Mouse (Mus musculus): ENCODE data around the gene Mark3. TPM values are rescaled to one million over a fixed set of nuclear protein-coding genes. Genes with fewer than 3 reads are reported as not detected.
A peak's percentile ranks its signal among the peaks of the same experiment; 100 is the strongest.

Gene Mark3
- polyA plus RNA-seq, 1 experiment = 80.0 TPM

- no peak overlapping the region for H3K4me3 ChIP-seq (replicated peaks; ENCODE audit: insufficient read depth, low read depth, low read length)
- TF ChIP-seq CTCF (IDR thresholded peaks at IDR 0.05; ENCODE audit: borderline replicate concordance, insufficient read depth, low read depth, low read length) = no peak
- TF ChIP-seq POLR2A (IDR thresholded peaks at IDR 0.05; ENCODE audit: borderline replicate concordance, insufficient read depth, low read length) = no peak
- H3K27me3 ChIP-seq (ENCODE audit: control insufficient read depth, insufficient read depth, low read length) = no peaks in the 10 kb centered on the region
- H3K27ac ChIP-seq (ENCODE audit: insufficient read depth, low read length) = no peak overlapping the region
- WGBS = 90% methylated on average over 3 of the region's 3 CpGs
- no peak for DNase-seq
- H3K4me1 ChIP-seq (ENCODE audit: control insufficient read depth, insufficient read depth, low read length) = no peaks in the 10 kb centered on the region; the same call in 1 of the 2 replicates
Measured at GRCm38 (mm10) chr12:111603871-111604270, 29.5 kb downstream of the Mark3 start.

DNA sequence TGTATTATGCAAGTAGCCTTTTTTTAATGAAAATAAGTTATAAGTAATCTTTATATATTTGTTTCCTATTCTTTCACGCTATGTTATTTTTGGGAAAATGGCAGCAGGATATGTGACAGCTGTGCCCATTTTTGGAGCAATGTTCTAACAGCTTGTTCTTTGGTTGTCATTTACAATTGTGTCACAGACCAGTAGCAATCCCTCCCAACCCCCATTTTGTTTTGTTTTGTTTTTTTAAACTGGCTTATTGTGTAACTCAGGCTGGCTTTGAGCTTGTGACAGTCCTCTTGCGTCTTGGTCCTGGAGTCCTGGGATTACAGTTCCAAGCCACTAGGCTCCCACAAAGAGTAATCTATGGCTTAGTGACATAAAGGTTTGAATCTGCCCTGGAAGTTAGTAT, 31.3 kb downstream of the Mark3 start:
- H3K4me1 ChIP-seq (ENCODE audit: control insufficient read depth, insufficient read depth, low read length) = no peaks in the 10 kb centered on the region
- H3K27me3 ChIP-seq (ENCODE audit: control insufficient read depth, insufficient read depth, low read length) = no peaks in the 10 kb centered on the region
- TF ChIP-seq CTCF (IDR thresholded peaks at IDR 0.05; ENCODE audit: borderline replicate concordance, insufficient read depth, low read depth, low read length) (no peak), POLR2A (IDR thresholded peaks at IDR 0.05; ENCODE audit: borderline replicate concordance, insufficient read depth, low read length) (no peak)
- H3K27ac ChIP-seq (ENCODE audit: insufficient read depth, low read length) = no peak overlapping the region
- no peak overlapping the region for H3K4me3 ChIP-seq (replicated peaks; ENCODE audit: insufficient read depth, low read depth, low read length)
- WGBS = 87% methylated on average over 2 of the region's 2 CpGs
- DNase-seq = no peak

- Histone ChIP-seq H3K27me3 (ENCODE audit: control insufficient read depth, insufficient read depth, low read length) (no peaks in the 10 kb centered on the region), H3K4me3 (replicated peaks; ENCODE audit: insufficient read depth, low read depth, low read length) (no peak overlapping the region), H3K4me1 (ENCODE audit: control insufficient read depth, insufficient read depth, low read length) (no peaks in the 10 kb centered on the region), H3K27ac (ENCODE audit: insufficient read depth, low read length) (no peak overlapping the region)
- TF ChIP-seq POLR2A (IDR thresholded peaks at IDR 0.05; ENCODE audit: borderline replicate concordance, insufficient read depth, low read length) (no peak), CTCF (IDR thresholded peaks at IDR 0.05; ENCODE audit: borderline replicate concordance, insufficient read depth, low read depth, low read length) (no peak)
- 49% methylated on average over 5 of the region's 5 CpGs for WGBS
- DNase-seq = no peak
Measured at GRCm38 (mm10) chr12:111608015-111608414, 33.7 kb downstream of the Mark3 start.

- H3K4me1 ChIP-seq (ENCODE audit: control insufficient read depth, insufficient read depth, low read length) = no peaks in the 10 kb centered on the region
- peak in 1 of 2 experiments; percentile 8 for DNase-seq
- TF ChIP-seq POLR2A (IDR thresholded peaks at IDR 0.05; ENCODE audit: borderline replicate concordance, insufficient read depth, low read length) (no peak), CTCF (IDR thresholded peaks at IDR 0.05; ENCODE audit: borderline replicate concordance, insufficient read depth, low read depth, low read length) (no peak)
- no peak overlapping the region for H3K27ac ChIP-seq (ENCODE audit: insufficient read depth, low read length)
- no peaks in the 10 kb centered on the region for H3K27me3 ChIP-seq (ENCODE audit: control insufficient read depth, insufficient read depth, low read length)
- 48% methylated on average over 5 of the region's 5 CpGs for WGBS
- no peak overlapping the region for H3K4me3 ChIP-seq (replicated peaks; ENCODE audit: insufficient read depth, low read depth, low read length)
Measured at GRCm38 (mm10) chr12:111614475-111615141, 40.3 kb downstream of the Mark3 start.

DNA sequence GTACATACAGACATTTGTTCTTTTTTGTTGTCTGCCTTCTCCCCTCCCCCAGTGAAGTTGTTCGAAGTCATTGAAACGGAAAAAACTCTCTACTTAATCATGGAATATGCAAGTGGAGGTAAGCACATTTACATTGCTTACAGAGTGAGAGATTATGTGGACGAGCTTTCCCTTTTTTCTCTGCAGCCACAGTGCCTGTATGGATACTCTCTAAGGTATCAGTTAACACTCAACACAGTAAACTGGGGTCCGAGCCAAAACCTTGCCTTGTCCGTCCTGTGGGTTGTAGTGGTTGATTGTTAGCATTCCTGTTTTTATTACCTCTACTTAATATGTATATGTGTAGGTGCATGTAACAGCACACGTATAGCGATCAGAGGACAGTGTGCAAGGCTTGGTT, 43.9 kb downstream of the Mark3 start:
- H3K27me3 ChIP-seq (ENCODE audit: control insufficient read depth, insufficient read depth, low read length) = no peaks in the 10 kb centered on the region
- no peaks in the 10 kb centered on the region for H3K4me1 ChIP-seq (ENCODE audit: control insufficient read depth, insufficient read depth, low read length)
- WGBS = 91% methylated on average over 7 of the region's 7 CpGs
- TF ChIP-seq POLR2A (IDR thresholded peaks at IDR 0.05; ENCODE audit: borderline replicate concordance, insufficient read depth, low read length) (no peak), CTCF (IDR thresholded peaks at IDR 0.05; ENCODE audit: borderline replicate concordance, insufficient read depth, low read depth, low read length) (no peak)
- H3K4me3 ChIP-seq (replicated peaks; ENCODE audit: insufficient read depth, low read depth, low read length) = no peak overlapping the region
- DNase-seq = no peak
- no peak overlapping the region for H3K27ac ChIP-seq (ENCODE audit: insufficient read depth, low read length)

GRCm38 (mm10) chr12:111648061-111648645, 73.8 kb downstream of the Mark3 start:
- 53% methylated on average over 6 of the region's 6 CpGs for WGBS
- H3K4me3 ChIP-seq (replicated peaks; ENCODE audit: insufficient read depth, low read depth, low read length) = no peak overlapping the region
- no peaks in the 10 kb centered on the region for H3K4me1 ChIP-seq (ENCODE audit: control insufficient read depth, insufficient read depth, low read length)
- no peak overlapping the region for H3K27ac ChIP-seq (ENCODE audit: insufficient read depth, low read length)
- TF ChIP-seq POLR2A (IDR thresholded peaks at IDR 0.05; ENCODE audit: borderline replicate concordance, insufficient read depth, low read length) (no peak), CTCF (IDR thresholded peaks at IDR 0.05; ENCODE audit: borderline replicate concordance, insufficient read depth, low read depth, low read length) (peak; percentile 81)
- no peaks in the 10 kb centered on the region for H3K27me3 ChIP-seq (ENCODE audit: control insufficient read depth, insufficient read depth, low read length)
- peak; percentile 58 to 71 for DNase-seq

GRCm38 (mm10) chr12:111652953-111653352, 78.6 kb downstream of the Mark3 start:
- Histone ChIP-seq H3K27ac (ENCODE audit: insufficient read depth, low read length) (no peak overlapping the region), H3K27me3 (ENCODE audit: control insufficient read depth, insufficient read depth, low read length) (no peaks in the 10 kb centered on the region), H3K4me1 (ENCODE audit: control insufficient read depth, insufficient read depth, low read length) (peaks cover 3% of the 10 kb centered on the region; the same call in 1 of the 2 replicates), H3K4me3 (replicated peaks; ENCODE audit: insufficient read depth, low read depth, low read length) (no peak overlapping the region)
- DNase-seq = no peak
- 80% methylated on average over 3 of the region's 3 CpGs for WGBS
- TF ChIP-seq CTCF (IDR thresholded peaks at IDR 0.05; ENCODE audit: borderline replicate concordance, insufficient read depth, low read depth, low read length) = no peak
- no peak for TF ChIP-seq POLR2A (IDR thresholded peaks at IDR 0.05; ENCODE audit: borderline replicate concordance, insufficient read depth, low read length)

GRCm38 (mm10) chr12:111653434-111653833, 79.1 kb downstream of the Mark3 start:
- peak; percentile 77 to 83 for DNase-seq
- TF ChIP-seq CTCF (IDR thresholded peaks at IDR 0.05; ENCODE audit: borderline replicate concordance, insufficient read depth, low read depth, low read length) = peak; percentile 92
- TF ChIP-seq POLR2A (IDR thresholded peaks at IDR 0.05; ENCODE audit: borderline replicate concordance, insufficient read depth, low read length) = no peak
- Histone ChIP-seq H3K4me1 (ENCODE audit: control insufficient read depth, insufficient read depth, low read length) (peaks cover 3% of the 10 kb centered on the region; the same call in 1 of the 2 replicates), H3K4me3 (replicated peaks; ENCODE audit: insufficient read depth, low read depth, low read length) (no peak overlapping the region), H3K27ac (ENCODE audit: insufficient read depth, low read length) (no peak overlapping the region), H3K27me3 (ENCODE audit: control insufficient read depth, insufficient read depth, low read length) (no peaks in the 10 kb centered on the region)
- WGBS = 17% methylated on average over 3 of the region's 3 CpGs
